Comparison of ENCODE assay signal across 8 mouse cellular contexts in genomic region chr10:120898357-120898756, GRCm38 (mm10). TPM values are rescaled to one million over a fixed set of nuclear protein-coding genes. Genes with fewer than 3 reads are reported as not detected.
DNase-seq lines count a peak whose midpoint lies in the region; ATAC-seq and TF ChIP-seq lines count a peak whose summit lies in the region.

No protein-coding gene starts in this region.

- H3K4me3 ChIP-seq in thymus, adult 2 months (ENCODE audit: control insufficient read depth, insufficient read depth, low read length), result 0 out of 2 replicates have a peak overlapping the region, but pooled peaks have one; percentile 20
- peak overlapping the region; percentile 81 for H3K4me3 ChIP-seq in embryonic facial prominence, embryonic 10.5 days
- peak overlapping the region; percentile 69 for H3K4me3 ChIP-seq in heart, postnatal 0 days (ENCODE audit: low read depth, low read length)
- peak overlapping the region; percentile 72 for H3K4me3 ChIP-seq in limb, embryonic 15.5 days
- peak overlapping the region; percentile 58 for H3K4me3 ChIP-seq in neural tube, embryonic 14.5 days (ENCODE audit: low read depth, low read length)

- peak; percentile 12 for ATAC-seq in heart, postnatal 0 days (ENCODE audit: insufficient read depth, low read depth)
- ATAC-seq in limb, embryonic 15.5 days (ENCODE audit: insufficient number of reproducible peaks, low FRiP score, low TSS enrichment, low read depth), result peak; percentile 26; the same call in 1 of the 2 replicates
- ATAC-seq in neural tube, embryonic 14.5 days (ENCODE audit: low read depth), result 0 out of 2 replicates have a peak, but pooled peaks have one; percentile 7

- H3K36me3 ChIP-seq in thymus, adult 2 months (ENCODE audit: control insufficient read depth, insufficient read depth, low read length), result no peaks in the 10 kb centered on the region
- H3K36me3 ChIP-seq in embryonic facial prominence, embryonic 10.5 days (replicated peaks), result no peaks in the 10 kb centered on the region
- 0 out of 2 replicates have a peak, but pooled peaks cover 5% of the 10 kb centered on the region for H3K36me3 ChIP-seq in heart, postnatal 0 days (replicated peaks; ENCODE audit: control insufficient read depth, insufficient read depth, low read length)
- no peaks in the 10 kb centered on the region for H3K36me3 ChIP-seq in limb, embryonic 15.5 days
- no peaks in the 10 kb centered on the region for H3K36me3 ChIP-seq in neural tube, embryonic 14.5 days (ENCODE audit: control insufficient read depth, insufficient read depth, low read length)

- H3K9ac ChIP-seq in heart, postnatal 0 days (replicated peaks; ENCODE audit: low read depth, low read length), result peak overlapping the region; percentile 92
- H3K9ac ChIP-seq in limb, embryonic 15.5 days, result peak overlapping the region; percentile 66
- peak overlapping the region; percentile 58 for H3K9ac ChIP-seq in neural tube, embryonic 14.5 days (replicated peaks; ENCODE audit: low read depth, low read length)

- H3K9me3 ChIP-seq in embryonic facial prominence, embryonic 10.5 days, result no peaks in the 10 kb centered on the region
- no peaks in the 10 kb centered on the region for H3K9me3 ChIP-seq in heart, postnatal 0 days (replicated peaks; ENCODE audit: control insufficient read depth, low read length)
- no peaks in the 10 kb centered on the region for H3K9me3 ChIP-seq in limb, embryonic 15.5 days
- no peaks in the 10 kb centered on the region for H3K9me3 ChIP-seq in neural tube, embryonic 14.5 days (ENCODE audit: control insufficient read depth, low read length)

- peaks cover 8% of the 10 kb centered on the region for H3K4me1 ChIP-seq in thymus, adult 2 months (replicated peaks; ENCODE audit: control insufficient read depth, insufficient read depth, low read length)
- peaks cover 33% of the 10 kb centered on the region for H3K4me1 ChIP-seq in embryonic facial prominence, embryonic 10.5 days
- peaks cover 47% of the 10 kb centered on the region for H3K4me1 ChIP-seq in heart, postnatal 0 days (ENCODE audit: control insufficient read depth, insufficient read depth)
- H3K4me1 ChIP-seq in limb, embryonic 15.5 days, result peaks cover 27% of the 10 kb centered on the region; the same call in 1 of the 2 replicates
- no peaks in the 10 kb centered on the region; the same call in 1 of the 2 replicates for H3K4me1 ChIP-seq in neural tube, embryonic 14.5 days (ENCODE audit: control insufficient read depth, insufficient read depth, low read length)

- no peak for TF ChIP-seq POLR2A in thymus, adult 2 months (IDR thresholded peaks at IDR 0.05; ENCODE audit: control insufficient read depth, extremely low read depth, insufficient read depth, low read length, poor library complexity)

- no peak for TF ChIP-seq CTCF in thymus, adult 2 months (IDR thresholded peaks at IDR 0.05; ENCODE audit: borderline replicate concordance, control insufficient read depth, extremely low read depth, insufficient read depth, low read length, poor library complexity)
- no peak for TF ChIP-seq CTCF in heart, postnatal 0 days (IDR thresholded peaks at IDR 0.05; ENCODE audit: low read depth)

- no peak for TF ChIP-seq EP300 in heart, postnatal 0 days (IDR thresholded peaks at IDR 0.05; ENCODE audit: low read depth)

- 2% methylated on average over 44 of the region's 49 CpGs for WGBS in thymus, adult 2 months
- WGBS in embryonic facial prominence, embryonic 10.5 days, result under 1% methylated on average over 49 of the region's 49 CpGs
- WGBS in heart, postnatal 0 days, result under 1% methylated on average over 35 of the region's 49 CpGs
- 1% methylated on average over 46 of the region's 49 CpGs for WGBS in limb, embryonic 15.5 days
- 2% methylated on average over 29 of the region's 49 CpGs for WGBS in neural tube, embryonic 14.5 days

- H3K4me2 ChIP-seq in heart, postnatal 0 days (ENCODE audit: low read depth, low read length), result peak overlapping the region; percentile 81
- peak overlapping the region; percentile 83 for H3K4me2 ChIP-seq in limb, embryonic 15.5 days
- peak overlapping the region; percentile 98 for H3K4me2 ChIP-seq in neural tube, embryonic 14.5 days (ENCODE audit: low read depth, low read length)

- peaks cover 9% of the 10 kb centered on the region for H3K27me3 ChIP-seq in thymus, adult 2 months (ENCODE audit: control insufficient read depth, insufficient read depth, low read length)
- H3K27me3 ChIP-seq in embryonic facial prominence, embryonic 10.5 days (replicated peaks; ENCODE audit: low read depth, poor library complexity, severe bottlenecking), result peaks cover 62% of the 10 kb centered on the region
- H3K27me3 ChIP-seq in heart, postnatal 0 days (ENCODE audit: control insufficient read depth, insufficient read depth, low read length), result no peaks in the 10 kb centered on the region
- H3K27me3 ChIP-seq in limb, embryonic 15.5 days, result 0 out of 2 replicates have a peak, but pooled peaks cover 3% of the 10 kb centered on the region
- H3K27me3 ChIP-seq in neural tube, embryonic 14.5 days (ENCODE audit: control insufficient read depth, insufficient read depth, low read length), result no peaks in the 10 kb centered on the region; the same call in 1 of the 2 replicates

- DNase-seq in thymus, adult 2 months, result no peak
- no peak for DNase-seq in thymus, postnatal 36 days
- DNase-seq in embryonic facial prominence, embryonic 10.5 days (ENCODE audit: low spot score), result no peak
- DNase-seq in heart, postnatal 0 days (ENCODE audit: low spot score), result no peak
- DNase-seq in T-cell, adult 2 months (ENCODE audit: low spot score), result no peak
- no peak for DNase-seq in right cerebral cortex, postnatal 4 days

- no peak overlapping the region for H3K27ac ChIP-seq in thymus, adult 2 months (ENCODE audit: control insufficient read depth, insufficient read depth, low read length)
- peak overlapping the region; percentile 91 for H3K27ac ChIP-seq in embryonic facial prominence, embryonic 10.5 days (replicated peaks)
- peak overlapping the region; percentile 98 for H3K27ac ChIP-seq in heart, postnatal 0 days (ENCODE audit: low read depth)
- peak overlapping the region; percentile 82 for H3K27ac ChIP-seq in limb, embryonic 15.5 days
- H3K27ac ChIP-seq in neural tube, embryonic 14.5 days (ENCODE audit: low read depth, low read length), result no peak overlapping the region

RNA-seq across cellular contexts. Expression of gene Msrb3, which starts 0.5 kb away (rescaled TPM):
- 4.0 and 5.4 TPM in 2 replicates for polyA plus RNA-seq in thymus, adult 2 months (2012; rRNA removed)
- 3.4 and 3.6 TPM in 2 replicates for polyA plus RNA-seq in embryonic facial prominence, embryonic 10.5 days (2016; fragmentation: Nextera tagmentation; extraction: Ambion mirVana)
- 122 and 134 TPM in 2 replicates for total RNA-seq in heart, postnatal 0 days (2014; rRNA removed; ENCODE audit: low replicate concordance)
- 29.5 and 45.0 TPM in 2 replicates for polyA plus RNA-seq in heart, postnatal 0 days (2015; fragmentation: Nextera tagmentation; extraction: Ambion mirVana)
- polyA plus RNA-seq in limb, embryonic 15.5 days (2015; fragmentation: Nextera tagmentation; extraction: Ambion mirVana), result 14.8 and 16.9 TPM in 2 replicates
- 0.50 and 2.0 TPM in 2 replicates for polyA plus RNA-seq in neural tube, embryonic 14.5 days (2014; fragmentation: Nextera tagmentation; extraction: Ambion mirVana)

Comparison
In these comparisons a context has a peak if more than half of its experiments do, and no peak if none do; other contexts are left out.
1. H3K27ac ChIP-seq: peak in embryonic facial prominence, embryonic 10.5 days (single experiment), heart, postnatal 0 days (single experiment) and limb, embryonic 15.5 days (single experiment); none in thymus, adult 2 months (single experiment) and neural tube, embryonic 14.5 days (single experiment).
2. H3K4me3 ChIP-seq: peak in every context shown above with its lines; median percentile 81 in embryonic facial prominence, embryonic 10.5 days; 72 in limb, embryonic 15.5 days; 69 in heart, postnatal 0 days; 58 in neural tube, embryonic 14.5 days; 20 in thymus, adult 2 months.
3. Peak in every context shown above with its lines, with median percentiles within 50 percentile points of each other: ATAC-seq, H3K4me2 ChIP-seq and H3K9ac ChIP-seq.